Mouse (Mus musculus): ENCODE results near the gene Plekhg2.

GRCm38 (mm10) chr7:28311926-28312543 is 60.4 kb downstream of the Plekhg2 start, which contains the start of gene Timm50:
- TF ChIP-seq TAL1 (IDR thresholded peaks at IDR 0.05; ENCODE audit: low read length) = no peak
- TF ChIP-seq GATA1 (IDR thresholded peaks at IDR 0.05; ENCODE audit: low read length) = no peak

All from erythroblast, embryonic 14.5 days (primary cell).